Mouse (Mus musculus) B cell, adult (primary cell): ENCODE measurements around the gene B3gnt6. TPM values are rescaled to one million over a fixed set of nuclear protein-coding genes. Genes with fewer than 3 reads are reported as not detected.

ENCODE experiments used
- total RNA-seq: library from RNA; stranded (reverse); gene quantifications from 4 replicates; pipeline ENCODE4 v1.2.4, GENCODE M21; 2023; ENCODE audit not compliant: inconsistent age

Gene B3gnt6
- total RNA-seq = 0.21 TPM in 1 of 4 replicates, not detected in the others

GRCm38 (mm10) chr7:98199381-98199780 lies at the start of gene B3gnt6:
TSS of gene B3gnt6 (minus strand) at chr7:98199481.

GRCm38 (mm10) chr7:98177929-98178559 lies 21.2 kb downstream of the B3gnt6 start, which contains the start of gene Capn5:
TSS of gene Capn5 (minus strand) at chr7:98178274.

GRCm38 (mm10) chr7:98145402-98145801 lies 53.9 kb downstream of the B3gnt6 start, which contains the start of gene Omp:
TSS of gene Omp (minus strand) at chr7:98145502.

Other genes starting within 250 kb of the B3gnt6 start
- gene Myo7a, start 80.0 kb downstream of the B3gnt6 start, total RNA-seq = 17.8 to 26.0 TPM (median 22.5 TPM) in 4 replicates
- gene Omp, start 54.0 kb downstream of the B3gnt6 start, total RNA-seq = 0.39 to 0.87 TPM (median 0.53 TPM) in 4 replicates
- gene Capn5, start 21.2 kb downstream of the B3gnt6 start, total RNA-seq = 7.4 to 10.0 TPM (median 8.5 TPM) in 4 replicates
- gene Acer3, start 121.7 kb upstream of the B3gnt6 start, total RNA-seq = 4.9 to 7.8 TPM (median 5.7 TPM) in 4 replicates
- 0.22 TPM in 2 of 4 replicates, not detected in the others for gene Tsku, start 161.8 kb upstream of the B3gnt6 start, total RNA-seq
- not detected in 4 replicates for gene Gucy2d, start 240.9 kb upstream of the B3gnt6 start, total RNA-seq